In genomic region chr6:53569436-53569835, GRCm38 (mm10) we compare ENCODE assay signal across 27 mouse cellular contexts.
A peak's percentile ranks its signal among the peaks of the same experiment; 100 is the strongest.
DNase-seq lines count a peak whose midpoint lies in the region; ATAC-seq and TF ChIP-seq lines count a peak whose summit lies in the region.
"Had no signal": no experiment of that assay in that cellular context is flagged by ENCODE, and none has a peak within 500 bp of the region (broad histone marks: within the 10 kb centered on the region; RNA-seq: fewer than 3 reads in every experiment).

No protein-coding gene starts in this region.

- no peak for ATAC-seq in heart, embryonic 13.5 days (ENCODE audit: extremely low read depth, insufficient number of reproducible peaks, low FRiP score, low TSS enrichment)
- ATAC-seq in midbrain, embryonic 13.5 days, result no peak
- no peak for ATAC-seq in embryonic facial prominence, embryonic 13.5 days (ENCODE audit: insufficient number of reproducible peaks, insufficient read depth, low FRiP score, low TSS enrichment, low read depth)
- ATAC-seq: activated CD4-positive, CD25-positive, alpha-beta regulatory T cell, adult 4 months; liver, postnatal 0 days had no signal

- H3K27ac ChIP-seq in heart, embryonic 13.5 days (replicated peaks), result peak overlapping the region; percentile 5; the same call in 1 of the 2 replicates
- H3K27ac ChIP-seq in heart, adult 2 months, result no peak overlapping the region
- H3K27ac ChIP-seq in midbrain, embryonic 10.5 days (replicated peaks), result 0 out of 2 replicates have a peak overlapping the region, but pooled peaks have one; percentile 6
- H3K27ac ChIP-seq in midbrain, embryonic 13.5 days, result no peak overlapping the region
- H3K27ac ChIP-seq in embryonic facial prominence, embryonic 13.5 days, result peak overlapping the region; percentile 3; the same call in 1 of the 2 replicates
- H3K27ac ChIP-seq: forebrain, embryonic 10.5 days; gastrocnemius, adult 2 months; hindbrain, embryonic 12.5 days; left cerebral cortex, adult 2 months; neural tube, embryonic 15.5 days; stomach, embryonic 15.5 days had no signal

- H3K27me3 ChIP-seq in heart, embryonic 13.5 days (replicated peaks), result no peaks in the 10 kb centered on the region
- no peaks in the 10 kb centered on the region for H3K27me3 ChIP-seq in heart, adult 2 months (ENCODE audit: control insufficient read depth, insufficient read depth, low read length)
- H3K27me3 ChIP-seq in midbrain, embryonic 10.5 days (ENCODE audit: low read depth, poor library complexity, severe bottlenecking), result no peaks in the 10 kb centered on the region
- H3K27me3 ChIP-seq in midbrain, embryonic 13.5 days, result 0 out of 2 replicates have a peak, but pooled peaks cover 2% of the 10 kb centered on the region
- no peaks in the 10 kb centered on the region for H3K27me3 ChIP-seq in embryonic facial prominence, embryonic 13.5 days
- H3K27me3 ChIP-seq: hindbrain, embryonic 12.5 days; stomach, embryonic 15.5 days had no signal

- no peak for TF ChIP-seq CTCF in heart, adult 2 months (IDR thresholded peaks at IDR 0.05)

- H3K4me2 ChIP-seq in heart, embryonic 13.5 days, result no peak overlapping the region
- H3K4me2 ChIP-seq in midbrain, embryonic 13.5 days (replicated peaks), result no peak overlapping the region
- H3K4me2 ChIP-seq in embryonic facial prominence, embryonic 13.5 days, result no peak overlapping the region
- H3K4me2 ChIP-seq: hindbrain, embryonic 12.5 days; liver, embryonic 11.5 days; neural tube, embryonic 15.5 days; stomach, embryonic 15.5 days had no signal

- no peaks in the 10 kb centered on the region for H3K9me3 ChIP-seq in heart, embryonic 13.5 days
- no peaks in the 10 kb centered on the region for H3K9me3 ChIP-seq in midbrain, embryonic 10.5 days (replicated peaks)
- no peaks in the 10 kb centered on the region for H3K9me3 ChIP-seq in midbrain, embryonic 13.5 days
- no peaks in the 10 kb centered on the region for H3K9me3 ChIP-seq in embryonic facial prominence, embryonic 13.5 days
- H3K9me3 ChIP-seq: forebrain, embryonic 10.5 days; hindbrain, embryonic 12.5 days; megakaryocyte, embryonic 14.5 days; neural tube, embryonic 15.5 days; stomach, embryonic 15.5 days had no signal

- 21% methylated on average over 3 of the region's 3 CpGs for WGBS in heart, embryonic 13.5 days
- 68% methylated on average over 3 of the region's 3 CpGs for WGBS in heart, adult 2 months
- WGBS in midbrain, embryonic 10.5 days, result 65% methylated on average over 3 of the region's 3 CpGs
- 43% methylated on average over 3 of the region's 3 CpGs for WGBS in midbrain, embryonic 13.5 days
- 33% methylated on average over 3 of the region's 3 CpGs for WGBS in embryonic facial prominence, embryonic 13.5 days

- H3K79me2 ChIP-seq in heart, adult 2 months (replicated peaks; ENCODE audit: control insufficient read depth, insufficient read depth, low read length), result no peaks in the 10 kb centered on the region

- H3K4me1 ChIP-seq in heart, embryonic 13.5 days, result peaks cover 72% of the 10 kb centered on the region
- H3K4me1 ChIP-seq in heart, adult 2 months (ENCODE audit: control insufficient read depth, insufficient read depth, low read length), result peaks cover 7% of the 10 kb centered on the region
- peaks cover 42% of the 10 kb centered on the region for H3K4me1 ChIP-seq in midbrain, embryonic 10.5 days
- H3K4me1 ChIP-seq in midbrain, embryonic 13.5 days (replicated peaks), result peaks cover 37% of the 10 kb centered on the region
- peaks cover 43% of the 10 kb centered on the region for H3K4me1 ChIP-seq in embryonic facial prominence, embryonic 13.5 days

- no peak overlapping the region for H3K9ac ChIP-seq in heart, embryonic 13.5 days
- H3K9ac ChIP-seq in heart, adult 2 months (ENCODE audit: low read depth, low read length), result no peak overlapping the region
- no peak overlapping the region for H3K9ac ChIP-seq in midbrain, embryonic 13.5 days (replicated peaks)
- no peak overlapping the region for H3K9ac ChIP-seq in embryonic facial prominence, embryonic 13.5 days
- H3K9ac ChIP-seq: hindbrain, embryonic 12.5 days; liver, postnatal 0 days; neural tube, embryonic 15.5 days; stomach, embryonic 15.5 days had no signal

- H3K4me3 ChIP-seq in heart, embryonic 13.5 days, result no peak overlapping the region
- H3K4me3 ChIP-seq in heart, adult 2 months, result no peak overlapping the region
- H3K4me3 ChIP-seq in midbrain, embryonic 10.5 days, result no peak overlapping the region
- H3K4me3 ChIP-seq in midbrain, embryonic 13.5 days (replicated peaks), result no peak overlapping the region
- no peak overlapping the region for H3K4me3 ChIP-seq in embryonic facial prominence, embryonic 13.5 days
- H3K4me3 ChIP-seq: forebrain, embryonic 10.5 days; gastrocnemius, adult 2 months; hindbrain, embryonic 12.5 days; left cerebral cortex, adult 2 months; megakaryocyte, embryonic 14.5 days; neural tube, embryonic 15.5 days; stomach, embryonic 15.5 days had no signal

- H3K36me3 ChIP-seq in heart, embryonic 13.5 days, result no peaks in the 10 kb centered on the region
- no peaks in the 10 kb centered on the region for H3K36me3 ChIP-seq in heart, adult 2 months (ENCODE audit: control insufficient read depth, insufficient read depth, low read length)
- H3K36me3 ChIP-seq in midbrain, embryonic 10.5 days, result no peaks in the 10 kb centered on the region
- H3K36me3 ChIP-seq in midbrain, embryonic 13.5 days, result no peaks in the 10 kb centered on the region
- H3K36me3 ChIP-seq in embryonic facial prominence, embryonic 13.5 days, result no peaks in the 10 kb centered on the region
- H3K36me3 ChIP-seq: forebrain, embryonic 10.5 days; hindbrain, embryonic 12.5 days; neural tube, embryonic 15.5 days; stomach, embryonic 15.5 days had no signal

- TF ChIP-seq POLR2A in heart, adult 2 months (IDR thresholded peaks at IDR 0.05; ENCODE audit: insufficient read depth, low read depth, low read length), result no peak

- no peak for TF ChIP-seq EP300 in heart, adult 2 months (IDR thresholded peaks at IDR 0.05; ENCODE audit: insufficient read depth, low read depth, low read length)

- DNase-seq in heart, adult 2 months, result no peak
- DNase-seq in midbrain, embryonic 10.5 days (ENCODE audit: low spot score), result no peak
- DNase-seq in kidney, adult 18-20 months, result no peak
- no peak for DNase-seq in embryo, embryonic 11 days
- DNase-seq: adrenal gland, adult 8-10 months; cerebellum, adult 2 months; cerebellum, postnatal 25 days; gastrocnemius, adult 2 months; heart, adult 18-20 months; kidney, adult 11 months; kidney, postnatal 4 days; layer of hippocampus, adult 9-11 months; liver, postnatal 0 days; right cerebral cortex, adult 18-20 months; right cerebral cortex, postnatal 4 days; thymus, postnatal 25 days had no signal

- intact Hi-C loops in heart, adult 2 months (cut with DNase I), result no loop called here

Comparison
In these comparisons a context has a peak if more than half of its experiments do, and no peak if none do; other contexts are left out.
1. H3K27ac ChIP-seq: peak in heart, embryonic 13.5 days (single experiment), midbrain, embryonic 10.5 days (single experiment) and embryonic facial prominence, embryonic 13.5 days (single experiment); none in heart, adult 2 months (single experiment) and midbrain, embryonic 13.5 days (single experiment).